Mouse (Mus musculus) bone marrow macrophage, adult 2 months (primary cell): ENCODE data around the gene Skil.

Source experiments
- CTCF ChIP-seq: IDR thresholded peaks from 2 replicates; pipeline ENCODE4 v1.5.1; 2012; ENCODE audit warnings: low read depth, mild to moderate bottlenecking, low read length, moderate library complexity
- POLR2A ChIP-seq: IDR thresholded peaks from 2 replicates; pipeline ENCODE4 v1.6.1; 2012; ENCODE audit warnings: mild to moderate bottlenecking, low read depth, low read length, borderline replicate concordance

DNA sequence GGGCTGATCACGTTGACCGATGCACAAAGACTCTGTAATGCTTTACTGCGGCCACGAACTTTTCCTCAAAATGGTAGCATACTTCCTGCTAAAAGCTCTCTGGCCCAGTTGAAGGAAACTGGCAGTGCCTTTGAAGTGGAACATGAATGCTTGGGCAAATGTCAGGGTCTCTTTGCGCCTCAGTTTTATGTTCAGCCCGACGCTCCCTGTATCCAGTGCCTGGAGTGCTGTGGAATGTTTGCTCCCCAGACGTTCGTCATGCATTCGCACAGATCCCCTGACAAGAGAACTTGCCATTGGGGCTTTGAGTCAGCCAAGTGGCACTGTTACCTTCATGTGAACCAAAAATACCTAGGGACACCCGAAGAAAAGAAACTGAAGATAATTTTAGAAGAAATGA lies 3.1 kb downstream of the Skil start:
- TF ChIP-seq POLR2A (no peak), CTCF (no peak)
